Mouse (Mus musculus) lung, postnatal 0 days (tissue): ENCODE measurements around the gene Pax3. TPM values are rescaled to one million over a fixed set of nuclear protein-coding genes. Genes with fewer than 3 reads are reported as not detected.

Experiments used
- ATAC-seq: fragments of 200-750 bp; cut with Nextera tagmentation; 2 replicates; pipeline ENCODE4 v1.8.0; 2017; ENCODE audit warnings: moderate library complexity
- DNase-seq: peaks from one replicate; pipeline ENCODE4 v3.0.0-alpha.2; 2016; ENCODE audit warnings: low spot score
- H3K27ac ChIP-seq: fragments of 300-500 bp; sonication (generic); 2 replicates; pipeline ENCODE4 v1.5.1; 2014; ENCODE audit warnings: antibody characterized with exemption, mild to moderate bottlenecking, low read length, mixed read lengths
- H3K27me3 ChIP-seq: fragments of 300-500 bp; sonication (generic); replicated peaks from 2 replicates; pipeline ENCODE4 v1.6.1; 2014; ENCODE audit warnings: low read length, mixed read lengths; ENCODE audit not compliant: insufficient read depth
- H3K36me3 ChIP-seq: fragments of 300-500 bp; sonication (generic); 2 replicates; pipeline ENCODE4 v1.6.1; 2014; ENCODE audit warnings: low read length, mixed read lengths; ENCODE audit not compliant: insufficient read depth
- H3K4me1 ChIP-seq: fragments of 300-500 bp; sonication (generic); 2 replicates; pipeline ENCODE4 v1.6.1; 2014; ENCODE audit warnings: antibody characterized with exemption, low read depth, low read length, mixed read lengths; ENCODE audit not compliant: insufficient read depth
- H3K4me2 ChIP-seq: fragments of 300-500 bp; sonication (generic); replicated peaks from 2 replicates; pipeline ENCODE4 v1.6.1; 2014; ENCODE audit warnings: low read depth, mild to moderate bottlenecking, low read length, moderate library complexity, mixed read lengths
- H3K4me3 ChIP-seq: fragments of 300-500 bp; sonication (generic); 2 replicates; pipeline ENCODE4 v1.5.1; 2014; ENCODE audit warnings: low read depth, low read length
- H3K9ac ChIP-seq: fragments of 300-500 bp; sonication (generic); replicated peaks from 2 replicates; pipeline ENCODE4 v1.6.1; 2014; ENCODE audit warnings: low read depth, mild to moderate bottlenecking
- H3K9me3 ChIP-seq: fragments of 300-500 bp; sonication (generic); 2 replicates; pipeline ENCODE4 v1.6.1; 2016; ENCODE audit warnings: low read length, mixed read lengths
- CTCF ChIP-seq: IDR thresholded peaks from 2 replicates; pipeline ENCODE4 v1.5.1; 2016; ENCODE audit warnings: antibody characterized with exemption, mild to moderate bottlenecking
- EP300 ChIP-seq: IDR thresholded peaks from 2 replicates; pipeline ENCODE4 v1.6.1; 2016; ENCODE audit warnings: antibody characterized with exemption, mild to moderate bottlenecking, control low read depth
- WGBS: fragments of 180-500 bp; shearing (Covaris S2); extraction: QIAGEN DNeasy Blood & Tissue Kit; methylation state at CpG from one replicate; pipeline ENCODE4 v1.1.7; 2014; 5-methylcytosine and 5-hydroxymethylcytosine counted together
- polyA plus RNA-seq: library from polyadenylated mRNA; unstranded; fragments of >200 nt; fragmentation: Nextera tagmentation; extraction: Ambion mirVana; gene quantifications from 2 replicates; pipeline ENCODE4 v1.2.1, GENCODE M21; 2015

The Pax3 gene
- polyA plus RNA-seq, 1 experiment from 2014 or later = not detected

GRCm38 (mm10) chr1:78190386-78191111 is 6.4 kb downstream of the Pax3 start:
- WGBS = 10% methylated on average over 12 of the region's 12 CpGs
- H3K9me3 ChIP-seq = no peaks in the 10 kb centered on the region
- H3K36me3 ChIP-seq = no peaks in the 10 kb centered on the region
- H3K4me2 ChIP-seq = no peak overlapping the region
- no peak for DNase-seq
- no peak for ATAC-seq
- no peaks in the 10 kb centered on the region for H3K4me1 ChIP-seq
- peaks cover 90% of the 10 kb centered on the region for H3K27me3 ChIP-seq
- no peak overlapping the region for H3K9ac ChIP-seq
- H3K4me3 ChIP-seq = no peak overlapping the region
- TF ChIP-seq EP300 (no peak), CTCF (no peak)
- no peak overlapping the region for H3K27ac ChIP-seq

DNA sequence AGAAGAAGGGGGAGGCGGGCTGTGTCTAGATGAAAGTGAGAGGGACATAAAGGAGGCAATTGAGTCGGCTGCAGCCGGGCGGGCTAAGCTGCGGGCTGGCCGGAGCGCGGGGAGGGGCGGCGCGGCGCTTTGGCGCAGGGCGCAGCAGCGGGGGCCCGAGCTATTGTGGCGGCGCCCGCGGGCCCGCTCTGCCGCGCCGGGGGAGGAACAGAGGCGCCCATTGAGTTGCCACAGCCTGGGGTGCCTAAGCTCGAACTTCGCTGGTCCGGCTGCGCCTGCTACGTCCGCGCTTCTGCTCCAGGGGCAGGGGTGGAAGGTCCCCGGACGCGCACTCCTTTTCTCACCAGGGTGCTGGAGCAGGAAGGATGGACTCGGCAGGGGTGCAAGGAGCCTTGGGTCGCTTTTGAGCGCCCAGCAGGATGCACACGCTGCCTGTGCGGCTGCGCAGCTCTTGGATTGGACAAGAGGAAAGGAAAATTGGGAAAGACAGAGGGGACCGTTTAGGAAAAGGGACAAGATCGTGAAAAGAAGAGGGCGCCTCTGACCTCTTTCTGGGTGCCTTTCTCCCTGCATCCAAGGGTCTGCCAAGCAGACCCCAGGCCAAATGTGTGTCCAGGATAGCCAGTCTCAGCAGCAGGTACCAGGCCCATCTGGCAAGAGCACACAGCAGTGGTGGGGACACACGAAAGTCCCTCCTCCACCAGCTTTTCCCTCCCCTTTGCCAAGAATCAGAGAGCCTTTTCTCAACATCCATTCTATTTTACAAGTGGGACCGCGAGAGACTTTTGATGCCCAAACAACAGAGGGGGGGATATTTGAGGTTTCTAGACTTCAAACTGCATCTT is 7.2 kb downstream of the Pax3 start:
- H3K4me3 ChIP-seq = peak overlapping the region; percentile 8; the same call in 1 of the 2 replicates
- H3K4me1 ChIP-seq = no peaks in the 10 kb centered on the region
- DNase-seq (no peak), ATAC-seq (no peak)
- no peak overlapping the region for H3K9ac ChIP-seq
- no peaks in the 10 kb centered on the region for H3K9me3 ChIP-seq
- TF ChIP-seq CTCF = no peak
- TF ChIP-seq EP300 = no peak
- no peaks in the 10 kb centered on the region for H3K36me3 ChIP-seq
- WGBS = 4% methylated on average over 36 of the region's 47 CpGs
- peak overlapping the region; percentile 31; the same call in 1 of the 2 replicates for H3K4me2 ChIP-seq
- H3K27me3 ChIP-seq = peaks cover 85% of the 10 kb centered on the region
- no peak overlapping the region for H3K27ac ChIP-seq

GRCm38 (mm10) chr1:78189016-78189415 is 7.9 kb downstream of the Pax3 start:
- DNase-seq = no peak
- H3K4me3 ChIP-seq = peak overlapping the region; percentile 8; the same call in 1 of the 2 replicates

DNA sequence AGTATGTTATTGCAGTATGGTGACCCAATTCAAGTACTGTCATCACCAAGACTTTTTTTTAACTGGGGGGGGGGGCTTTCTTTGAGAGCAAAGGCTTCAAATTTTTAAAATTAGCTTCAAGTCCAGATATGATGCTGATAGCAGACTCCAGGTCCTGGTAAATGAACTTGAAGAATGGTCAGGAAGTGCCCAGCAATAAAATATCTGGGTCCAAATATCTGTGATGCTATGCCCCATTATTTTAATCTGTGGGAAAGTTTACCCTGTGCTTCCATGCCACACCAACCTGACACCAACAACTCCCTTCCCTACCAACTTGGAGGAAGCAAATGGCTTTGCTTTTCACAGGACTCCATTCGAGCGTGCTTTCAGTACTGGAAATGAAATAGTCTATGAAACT is 8.6 kb downstream of the Pax3 start:
- Histone ChIP-seq H3K9me3 (no peaks in the 10 kb centered on the region), H3K27ac (no peak overlapping the region), H3K9ac (no peak overlapping the region), H3K4me2 (no peak overlapping the region), H3K4me1 (no peaks in the 10 kb centered on the region), H3K27me3 (peaks cover 77% of the 10 kb centered on the region), H3K36me3 (no peaks in the 10 kb centered on the region), H3K4me3 (no peak overlapping the region)
- WGBS = 0% methylated on average over 2 of the region's 2 CpGs
- no peak for TF ChIP-seq EP300
- TF ChIP-seq CTCF = no peak
- DNase-seq = no peak
- no peak for ATAC-seq

More at GRCm38 (mm10) chr1:78189016-78189415, 7.9 kb downstream of the Pax3 start:
- TF ChIP-seq CTCF (no peak), EP300 (no peak)
- H3K27ac ChIP-seq = no peak overlapping the region
- whole genome bisulfite sequencing = under 1% methylated on average over 16 of the region's 16 CpGs
- peaks cover 81% of the 10 kb centered on the region for H3K27me3 ChIP-seq
- no peaks in the 10 kb centered on the region for H3K9me3 ChIP-seq
- no peaks in the 10 kb centered on the region for H3K36me3 ChIP-seq
- H3K4me1 ChIP-seq = no peaks in the 10 kb centered on the region
- H3K4me2 ChIP-seq = no peak overlapping the region
- ATAC-seq = no peak
- no peak overlapping the region for H3K9ac ChIP-seq

DNA sequence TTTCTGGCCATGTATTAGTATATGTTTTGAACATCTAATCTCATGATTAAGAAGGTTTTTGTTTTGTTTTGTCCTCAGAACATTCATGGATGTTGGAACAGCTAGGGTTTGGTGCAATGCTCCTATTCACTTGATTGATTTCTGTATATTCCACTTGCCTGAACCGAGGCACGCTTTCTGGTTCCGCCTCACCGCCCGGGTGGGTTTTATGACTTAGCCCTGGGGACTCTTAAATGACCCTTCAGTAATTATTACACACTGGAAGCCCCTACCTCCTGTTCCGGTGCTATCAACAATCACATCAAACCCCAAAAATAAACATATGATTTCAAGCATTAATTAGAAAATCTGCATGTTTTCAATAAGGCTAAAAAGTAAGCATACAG is 9.2 kb downstream of the Pax3 start:
- TF ChIP-seq EP300 = no peak
- H3K4me2 ChIP-seq = no peak overlapping the region
- no peak overlapping the region for H3K9ac ChIP-seq
- H3K27me3 ChIP-seq = peaks cover 74% of the 10 kb centered on the region
- DNase-seq (no peak), ATAC-seq (no peak)
- no peaks in the 10 kb centered on the region for H3K4me1 ChIP-seq
- no peak overlapping the region for H3K4me3 ChIP-seq
- no peak overlapping the region for H3K27ac ChIP-seq
- WGBS = 9% methylated on average over 6 of the region's 6 CpGs
- no peaks in the 10 kb centered on the region for H3K9me3 ChIP-seq
- H3K36me3 ChIP-seq = no peaks in the 10 kb centered on the region

- Histone ChIP-seq H3K9me3 (no peaks in the 10 kb centered on the region), H3K36me3 (no peaks in the 10 kb centered on the region), H3K27me3 (peaks cover 76% of the 10 kb centered on the region), H3K9ac (no peak overlapping the region), H3K4me2 (no peak overlapping the region), H3K4me3 (no peak overlapping the region), H3K4me1 (no peaks in the 10 kb centered on the region), H3K27ac (no peak overlapping the region)
- 2% methylated on average over 8 of the region's 8 CpGs for WGBS
- no peak for ATAC-seq
- no peak for TF ChIP-seq CTCF
- no peak for DNase-seq
Observed at GRCm38 (mm10) chr1:78187122-78187787, 9.7 kb downstream of the Pax3 start.
